Mouse (Mus musculus): ENCODE data around the gene Kcnj12.

Gene Kcnj12

GRCm38 (mm10) chr11:61022550-61023391, at the start of gene Kcnj12:
Kcnj12 (plus strand) TSS chr11:61022564.
- no peak for DNase-seq (ENCODE audit: low spot score)

GRCm38 (mm10) chr11:60975097-60975496, 47.3 kb upstream of the Kcnj12 start:
- DNase-seq (ENCODE audit: low spot score), result no peak

- no peak for DNase-seq (ENCODE audit: low spot score)
Observed at GRCm38 (mm10) chr11:60976234-60976633, 46.1 kb upstream of the Kcnj12 start.

- peak; percentile 43 for DNase-seq (ENCODE audit: low spot score)
Observed at GRCm38 (mm10) chr11:60976742-60977141, 45.6 kb upstream of the Kcnj12 start.

GRCm38 (mm10) chr11:60977153-60977552, 45.2 kb upstream of the Kcnj12 start:
- DNase-seq (ENCODE audit: low spot score), result no peak

GRCm38 (mm10) chr11:60978658-60979057, 43.7 kb upstream of the Kcnj12 start:
- DNase-seq (ENCODE audit: low spot score), result no peak

GRCm38 (mm10) chr11:60979788-60980187, 42.6 kb upstream of the Kcnj12 start:
- no peak for DNase-seq (ENCODE audit: low spot score)

GRCm38 (mm10) chr11:60981693-60982486, 40.5 kb upstream of the Kcnj12 start:
- DNase-seq (ENCODE audit: low spot score), result no peak

- no peak for DNase-seq (ENCODE audit: low spot score)
Observed at GRCm38 (mm10) chr11:60984912-60985558, 37.3 kb upstream of the Kcnj12 start.

- DNase-seq (ENCODE audit: low spot score), result no peak
Observed at GRCm38 (mm10) chr11:60990428-60990827, 31.9 kb upstream of the Kcnj12 start.

- DNase-seq (ENCODE audit: low spot score), result no peak
Observed at GRCm38 (mm10) chr11:61002736-61003135, 19.6 kb upstream of the Kcnj12 start.

GRCm38 (mm10) chr11:61004046-61004445, 18.3 kb upstream of the Kcnj12 start:
- no peak for DNase-seq (ENCODE audit: low spot score)

- DNase-seq (ENCODE audit: low spot score), result no peak
Observed at GRCm38 (mm10) chr11:61004781-61005180, 17.6 kb upstream of the Kcnj12 start.

GRCm38 (mm10) chr11:61005345-61005744, 17.0 kb upstream of the Kcnj12 start:
- DNase-seq (ENCODE audit: low spot score), result no peak

GRCm38 (mm10) chr11:61011736-61012294, 10.5 kb upstream of the Kcnj12 start:
- no peak for DNase-seq (ENCODE audit: low spot score)

- no peak for DNase-seq (ENCODE audit: low spot score)
Observed at GRCm38 (mm10) chr11:61016866-61017398, 5.4 kb upstream of the Kcnj12 start.

GRCm38 (mm10) chr11:61021129-61021528, 1.2 kb upstream of the Kcnj12 start:
- no peak for DNase-seq (ENCODE audit: low spot score)

- no peak for DNase-seq (ENCODE audit: low spot score)
Observed at GRCm38 (mm10) chr11:61021676-61022549, 451 bp upstream of the Kcnj12 start.

GRCm38 (mm10) chr11:61023416-61024200, 1.2 kb downstream of the Kcnj12 start:
- DNase-seq (ENCODE audit: low spot score), result no peak

- no peak for DNase-seq (ENCODE audit: low spot score)
Observed at GRCm38 (mm10) chr11:61024388-61024787, 2.0 kb downstream of the Kcnj12 start.
